Mouse (Mus musculus) C2C12 (cell line): ENCODE results near the gene Mrpl54. TPM values are rescaled to one million over a fixed set of nuclear protein-coding genes. Genes with fewer than 3 reads are reported as not detected.

Experiments
- H3K27me3 ChIP-seq: one replicate; pipeline ENCODE4 v1.6.1; 2011; ENCODE audit not compliant: control insufficient read depth, insufficient read depth, insufficient read length
- H3K36me3 ChIP-seq: one replicate; pipeline ENCODE4 v1.6.1; 2011; ENCODE audit not compliant: control insufficient read depth, insufficient read depth
- H3K4me3 ChIP-seq: one replicate; pipeline ENCODE4 v1.5.1; 2011; ENCODE audit warnings: mild to moderate bottlenecking, control low read depth; ENCODE audit not compliant: poor library complexity, insufficient read depth, severe bottlenecking
- H3K79me2 ChIP-seq: one replicate; pipeline ENCODE4 v1.6.1; 2011; ENCODE audit not compliant: control insufficient read depth, insufficient read depth
- H3K79me3 ChIP-seq: one replicate; pipeline ENCODE4 v1.6.1; 2011; ENCODE audit warnings: low read depth, control low read depth
- H3ac ChIP-seq: one replicate; pipeline ENCODE3; 2011; ENCODE audit warnings: low read depth; ENCODE audit not compliant: control insufficient read depth, insufficient read length
- CEBPB ChIP-seq: IDR thresholded peaks from one replicate; pipeline ENCODE4 v1.6.1; 2011; ENCODE audit warnings: low read depth, mild to moderate bottlenecking, control low read depth, moderate library complexity
- CTCF ChIP-seq: IDR thresholded peaks from one replicate; pipeline ENCODE4 v1.5.1; 2011; ENCODE audit not compliant: control insufficient read depth, insufficient read depth, insufficient read length
- FOSL1 ChIP-seq: IDR thresholded peaks from one replicate; pipeline ENCODE4 v1.8.0; 2011; ENCODE audit warnings: mild to moderate bottlenecking, low read length; ENCODE audit not compliant: poor library complexity, insufficient read depth, severe bottlenecking
- MAX ChIP-seq: IDR thresholded peaks from one replicate; pipeline ENCODE4 v1.6.1; 2011; ENCODE audit warnings: mild to moderate bottlenecking, control low read depth
- MYOD1 ChIP-seq: IDR thresholded peaks from one replicate; pipeline ENCODE4 v1.6.1; 2011; ENCODE audit warnings: low read depth; ENCODE audit not compliant: control insufficient read depth, insufficient read length
- MYOG ChIP-seq: IDR thresholded peaks from one replicate; pipeline ENCODE4 v1.6.1; 2011; ENCODE audit not compliant: control insufficient read depth, insufficient read length; ENCODE audit errors: extremely low read depth
- USF1 ChIP-seq: IDR thresholded peaks from one replicate; pipeline ENCODE4 v1.6.1; 2011; ENCODE audit warnings: low read depth, mild to moderate bottlenecking, control low read depth, moderate library complexity
- polyA plus RNA-seq: library from polyadenylated mRNA; unstranded; fragments of >200 nt; fragmentation: generic; extraction: Trizol; gene quantifications from one replicate; pipeline ENCODE4 v1.2.1, GENCODE M21; 2012; ENCODE audit warnings: missing spikeins

Mrpl54 gene
- polyA plus RNA-seq, 1 experiment, result 174 TPM

GRCm38 (mm10) chr10:81303258-81303657 is 36.5 kb upstream of the Mrpl54 start:
- Histone ChIP-seq H3K4me3 (no peak overlapping the region), H3K36me3 (peaks cover 21% of the 10 kb centered on the region)
- no peak for TF ChIP-seq MYOG
- no peak for TF ChIP-seq MAX
- no peak for TF ChIP-seq MYOD1
- no peak for TF ChIP-seq USF1
- no peak for TF ChIP-seq FOSL1
- no peak for TF ChIP-seq CEBPB
- no peak for TF ChIP-seq CTCF

GRCm38 (mm10) chr10:81302781-81303218 is 36.1 kb upstream of the Mrpl54 start:
- peaks cover 18% of the 10 kb centered on the region for H3K36me3 ChIP-seq
- H3ac ChIP-seq, result no peak overlapping the region
- H3K4me3 ChIP-seq, result no peak overlapping the region
- peaks cover 20% of the 10 kb centered on the region for H3K79me3 ChIP-seq
- TF ChIP-seq CEBPB (no peak), MYOD1 (no peak)
- peaks cover 66% of the 10 kb centered on the region for H3K79me2 ChIP-seq
- H3K27me3 ChIP-seq, result no peaks in the 10 kb centered on the region

More at GRCm38 (mm10) chr10:81303258-81303657, 36.5 kb upstream of the Mrpl54 start:
- Histone ChIP-seq H3ac (no peak overlapping the region), H3K79me2 (peaks cover 62% of the 10 kb centered on the region), H3K27me3 (no peaks in the 10 kb centered on the region), H3K79me3 (peaks cover 15% of the 10 kb centered on the region)

GRCm38 (mm10) chr10:81302288-81302687 is 35.6 kb upstream of the Mrpl54 start:
- peaks cover 15% of the 10 kb centered on the region for H3K36me3 ChIP-seq
- peaks cover 23% of the 10 kb centered on the region for H3K79me3 ChIP-seq
- H3K27me3 ChIP-seq, result no peaks in the 10 kb centered on the region
- H3ac ChIP-seq, result no peak overlapping the region
- peaks cover 72% of the 10 kb centered on the region for H3K79me2 ChIP-seq
- TF ChIP-seq USF1, result no peak
- TF ChIP-seq CTCF, result no peak
- no peak for TF ChIP-seq FOSL1
- H3K4me3 ChIP-seq, result no peak overlapping the region

- Histone ChIP-seq H3ac (no peak overlapping the region), H3K27me3 (no peaks in the 10 kb centered on the region), H3K36me3 (peaks cover 5% of the 10 kb centered on the region), H3K4me3 (no peak overlapping the region), H3K79me3 (peaks cover 31% of the 10 kb centered on the region), H3K79me2 (peaks cover 81% of the 10 kb centered on the region)
- TF ChIP-seq MAX (no peak), FOSL1 (no peak), MYOD1 (no peak), CEBPB (no peak), CTCF (no peak), MYOG (no peak), USF1 (no peak)
These were observed 34.6 kb upstream of the Mrpl54 start for GRCm38 (mm10) chr10:81301321-81301720.

- Histone ChIP-seq H3ac (no peak overlapping the region), H3K4me3 (no peak overlapping the region), H3K36me3 (no peaks in the 10 kb centered on the region), H3K27me3 (no peaks in the 10 kb centered on the region), H3K79me2 (peaks cover 90% of the 10 kb centered on the region), H3K79me3 (peaks cover 39% of the 10 kb centered on the region)
- no peak for TF ChIP-seq CEBPB
- TF ChIP-seq CTCF, result no peak
- TF ChIP-seq USF1, result no peak
- no peak for TF ChIP-seq MYOD1
- TF ChIP-seq MYOG, result no peak
- no peak for TF ChIP-seq FOSL1
- TF ChIP-seq MAX, result no peak
These were observed 33.7 kb upstream of the Mrpl54 start for GRCm38 (mm10) chr10:81300352-81300907.

- H3ac ChIP-seq, result no peak overlapping the region
- no peaks in the 10 kb centered on the region for H3K27me3 ChIP-seq
- H3K4me3 ChIP-seq, result no peak overlapping the region
- no peaks in the 10 kb centered on the region for H3K36me3 ChIP-seq
- peaks cover 93% of the 10 kb centered on the region for H3K79me2 ChIP-seq
- no peak for TF ChIP-seq CEBPB
- TF ChIP-seq FOSL1, result no peak
- no peak for TF ChIP-seq MYOG
- TF ChIP-seq CTCF, result no peak
- TF ChIP-seq USF1, result no peak
- no peak for TF ChIP-seq MAX
- no peak for TF ChIP-seq MYOD1
- H3K79me3 ChIP-seq, result peaks cover 41% of the 10 kb centered on the region
These were observed 33.0 kb upstream of the Mrpl54 start for GRCm38 (mm10) chr10:81299585-81300351.
